Mouse (Mus musculus): ENCODE measurements around the gene Ccdc42. TPM values are rescaled to one million over a fixed set of nuclear protein-coding genes. Genes with fewer than 3 reads are reported as not detected.

The Ccdc42 gene
- total and polyA plus RNA-seq, 2 experiments, result not detected

- Histone ChIP-seq H3K4me1 (ENCODE audit: control insufficient read depth, insufficient read depth, low read length) (no peaks in the 10 kb centered on the region), H3K4me3 (ENCODE audit: insufficient read depth, low read depth, low read length) (no peak overlapping the region), H3K9ac (ENCODE audit: low read depth, low read length) (no peak overlapping the region), H3K79me2 (ENCODE audit: control insufficient read depth, insufficient read depth, low read length) (no peaks in the 10 kb centered on the region), H3K36me3 (ENCODE audit: control insufficient read depth, insufficient read depth, low read length) (no peaks in the 10 kb centered on the region), H3K27ac (replicated peaks; ENCODE audit: insufficient read depth, low read depth, low read length) (no peak overlapping the region), H3K27me3 (ENCODE audit: control insufficient read depth, insufficient read depth, low read length) (no peaks in the 10 kb centered on the region)
- TF ChIP-seq CTCF (IDR thresholded peaks at IDR 0.05; ENCODE audit: low read depth, low read length) (peak; percentile 90), POLR2A (IDR thresholded peaks at IDR 0.05; ENCODE audit: extremely low read depth, insufficient read depth, low read length) (no peak)
- WGBS, result 66% methylated on average over 8 of the region's 8 CpGs
- DNase-seq (ENCODE audit: extremely low read depth, low read depth, low spot score), result peak; percentile 52
Observed at GRCm38 (mm10) chr11:68589055-68589809, 2.4 kb downstream of the Ccdc42 start.

DNA sequence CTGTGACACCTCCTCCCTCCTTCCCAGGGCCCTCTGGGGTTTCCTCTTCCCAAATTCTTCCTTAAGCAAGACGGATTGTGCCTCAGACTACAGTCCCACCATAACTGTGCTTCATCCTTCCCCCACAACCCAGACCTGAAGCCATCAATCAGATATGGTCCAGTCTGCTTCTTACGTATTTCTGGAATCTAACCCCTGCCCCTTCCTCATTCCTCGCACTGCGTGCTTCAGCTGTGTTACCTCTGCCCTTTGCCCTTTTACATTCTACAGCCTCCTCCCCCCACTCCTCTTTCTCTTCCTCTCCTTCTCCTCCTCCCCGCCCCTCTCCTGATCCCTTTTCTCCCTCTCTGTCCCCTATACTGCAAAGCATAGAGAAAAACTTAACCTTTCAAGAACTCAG, 4.9 kb downstream of the Ccdc42 start:
- no peaks in the 10 kb centered on the region for H3K4me1 ChIP-seq (ENCODE audit: control insufficient read depth, insufficient read depth, low read length)
- H3K27me3 ChIP-seq (ENCODE audit: control insufficient read depth, insufficient read depth, low read length), result no peaks in the 10 kb centered on the region
- H3K4me3 ChIP-seq (ENCODE audit: insufficient read depth, low read depth, low read length), result no peak overlapping the region
- H3K79me2 ChIP-seq (ENCODE audit: control insufficient read depth, insufficient read depth, low read length), result no peaks in the 10 kb centered on the region
- DNase-seq (ENCODE audit: extremely low read depth, low read depth, low spot score), result no peak
- no peak overlapping the region for H3K9ac ChIP-seq (ENCODE audit: low read depth, low read length)
- H3K36me3 ChIP-seq (ENCODE audit: control insufficient read depth, insufficient read depth, low read length), result no peaks in the 10 kb centered on the region
- no peak for TF ChIP-seq CTCF (IDR thresholded peaks at IDR 0.05; ENCODE audit: low read depth, low read length)
- TF ChIP-seq POLR2A (IDR thresholded peaks at IDR 0.05; ENCODE audit: extremely low read depth, insufficient read depth, low read length), result no peak
- 62% methylated on average over 5 of the region's 5 CpGs for WGBS
- H3K27ac ChIP-seq (replicated peaks; ENCODE audit: insufficient read depth, low read depth, low read length), result no peak overlapping the region

GRCm38 (mm10) chr11:68593247-68593646, 6.4 kb downstream of the Ccdc42 start:
- Histone ChIP-seq H3K4me3 (ENCODE audit: insufficient read depth, low read depth, low read length) (no peak overlapping the region), H3K4me1 (ENCODE audit: control insufficient read depth, insufficient read depth, low read length) (no peaks in the 10 kb centered on the region), H3K9ac (ENCODE audit: low read depth, low read length) (no peak overlapping the region), H3K27me3 (ENCODE audit: control insufficient read depth, insufficient read depth, low read length) (no peaks in the 10 kb centered on the region), H3K36me3 (ENCODE audit: control insufficient read depth, insufficient read depth, low read length) (no peaks in the 10 kb centered on the region), H3K27ac (replicated peaks; ENCODE audit: insufficient read depth, low read depth, low read length) (no peak overlapping the region), H3K79me2 (ENCODE audit: control insufficient read depth, insufficient read depth, low read length) (no peaks in the 10 kb centered on the region)
- 95% methylated on average over 3 of the region's 3 CpGs for WGBS
- no peak for DNase-seq (ENCODE audit: extremely low read depth, low read depth, low spot score)
- no peak for TF ChIP-seq CTCF (IDR thresholded peaks at IDR 0.05; ENCODE audit: low read depth, low read length)
- TF ChIP-seq POLR2A (IDR thresholded peaks at IDR 0.05; ENCODE audit: extremely low read depth, insufficient read depth, low read length), result no peak

GRCm38 (mm10) chr11:68597912-68598311, 11.1 kb downstream of the Ccdc42 start:
- Histone ChIP-seq H3K27ac (replicated peaks; ENCODE audit: insufficient read depth, low read depth, low read length) (no peak overlapping the region), H3K27me3 (ENCODE audit: control insufficient read depth, insufficient read depth, low read length) (no peaks in the 10 kb centered on the region), H3K9ac (ENCODE audit: low read depth, low read length) (no peak overlapping the region), H3K4me1 (ENCODE audit: control insufficient read depth, insufficient read depth, low read length) (no peaks in the 10 kb centered on the region), H3K4me3 (ENCODE audit: insufficient read depth, low read depth, low read length) (no peak overlapping the region), H3K79me2 (ENCODE audit: control insufficient read depth, insufficient read depth, low read length) (no peaks in the 10 kb centered on the region), H3K36me3 (ENCODE audit: control insufficient read depth, insufficient read depth, low read length) (no peaks in the 10 kb centered on the region)
- no peak for DNase-seq (ENCODE audit: extremely low read depth, low read depth, low spot score)
- 91% methylated on average over 2 of the region's 2 CpGs for WGBS
- no peak for TF ChIP-seq POLR2A (IDR thresholded peaks at IDR 0.05; ENCODE audit: extremely low read depth, insufficient read depth, low read length)
- TF ChIP-seq CTCF (IDR thresholded peaks at IDR 0.05; ENCODE audit: low read depth, low read length), result no peak

- Histone ChIP-seq H3K36me3 (ENCODE audit: control insufficient read depth, insufficient read depth, low read length) (no peaks in the 10 kb centered on the region), H3K27ac (replicated peaks; ENCODE audit: insufficient read depth, low read depth, low read length) (no peak overlapping the region), H3K27me3 (ENCODE audit: control insufficient read depth, insufficient read depth, low read length) (no peaks in the 10 kb centered on the region), H3K4me3 (ENCODE audit: insufficient read depth, low read depth, low read length) (no peak overlapping the region), H3K79me2 (ENCODE audit: control insufficient read depth, insufficient read depth, low read length) (no peaks in the 10 kb centered on the region), H3K9ac (ENCODE audit: low read depth, low read length) (no peak overlapping the region), H3K4me1 (ENCODE audit: control insufficient read depth, insufficient read depth, low read length) (no peaks in the 10 kb centered on the region)
- no peak for DNase-seq (ENCODE audit: extremely low read depth, low read depth, low spot score)
- 68% methylated on average over 6 of the region's 6 CpGs for WGBS
- TF ChIP-seq POLR2A (IDR thresholded peaks at IDR 0.05; ENCODE audit: extremely low read depth, insufficient read depth, low read length) (no peak), CTCF (IDR thresholded peaks at IDR 0.05; ENCODE audit: low read depth, low read length) (no peak)
Observed at GRCm38 (mm10) chr11:68600551-68601021, 13.8 kb downstream of the Ccdc42 start.

GRCm38 (mm10) chr11:68601486-68601991, 14.7 kb downstream of the Ccdc42 start:
- WGBS, result 71% methylated on average over 9 of the region's 9 CpGs

More at GRCm38 (mm10) chr11:68601486-68601991, 14.7 kb downstream of the Ccdc42 start:
- no peaks in the 10 kb centered on the region for H3K4me1 ChIP-seq (ENCODE audit: control insufficient read depth, insufficient read depth, low read length)
- H3K4me3 ChIP-seq (ENCODE audit: insufficient read depth, low read depth, low read length), result no peak overlapping the region
- H3K36me3 ChIP-seq (ENCODE audit: control insufficient read depth, insufficient read depth, low read length), result no peaks in the 10 kb centered on the region
- TF ChIP-seq CTCF (IDR thresholded peaks at IDR 0.05; ENCODE audit: low read depth, low read length), result no peak
- no peak for TF ChIP-seq POLR2A (IDR thresholded peaks at IDR 0.05; ENCODE audit: extremely low read depth, insufficient read depth, low read length)
- no peak overlapping the region for H3K27ac ChIP-seq (replicated peaks; ENCODE audit: insufficient read depth, low read depth, low read length)
- no peak overlapping the region for H3K9ac ChIP-seq (ENCODE audit: low read depth, low read length)
- H3K27me3 ChIP-seq (ENCODE audit: control insufficient read depth, insufficient read depth, low read length), result no peaks in the 10 kb centered on the region
- DNase-seq (ENCODE audit: extremely low read depth, low read depth, low spot score), result no peak
- no peaks in the 10 kb centered on the region for H3K79me2 ChIP-seq (ENCODE audit: control insufficient read depth, insufficient read depth, low read length)
